Mouse (Mus musculus): Measurements from ENCODE around the gene Trove2.

The Trove2 gene

GRCm38 (mm10) chr1:143776446-143777411 lies at the start of gene Trove2, which contains the start of gene Uchl5:
Gene Trove2 (minus strand): TSS chr1:143777068.
Gene Uchl5 (plus strand): TSS chr1:143777272.
- peak; percentile 99 for DNase-seq

GRCm38 (mm10) chr1:143822677-143823076 lies 45.8 kb upstream of the Trove2 start:
- no peak for DNase-seq

- DNase-seq = no peak
These were observed 43.4 kb upstream of the Trove2 start for GRCm38 (mm10) chr1:143820096-143820877.

GRCm38 (mm10) chr1:143813676-143814360 lies 37.0 kb upstream of the Trove2 start:
- peak; percentile 86 for DNase-seq

- DNase-seq = no peak
These were observed 32.2 kb upstream of the Trove2 start for GRCm38 (mm10) chr1:143809062-143809461.

- DNase-seq = no peak
These were observed 26.7 kb upstream of the Trove2 start for GRCm38 (mm10) chr1:143803537-143803936.

GRCm38 (mm10) chr1:143788584-143789227 lies 11.8 kb upstream of the Trove2 start:
- DNase-seq = no peak

GRCm38 (mm10) chr1:143777558-143778218 lies 820 bp upstream of the Trove2 start:
- DNase-seq = no peak

- no peak for DNase-seq
These were observed 3.0 kb downstream of the Trove2 start for GRCm38 (mm10) chr1:143773909-143774308.

- DNase-seq = no peak
These were observed 3.8 kb downstream of the Trove2 start for GRCm38 (mm10) chr1:143773082-143773481.

GRCm38 (mm10) chr1:143770444-143771109 lies 6.3 kb downstream of the Trove2 start:
- DNase-seq = no peak

- no peak for DNase-seq
These were observed 10.6 kb downstream of the Trove2 start for GRCm38 (mm10) chr1:143766238-143766637.

- no peak for DNase-seq
These were observed 11.1 kb downstream of the Trove2 start for GRCm38 (mm10) chr1:143765801-143766200.

GRCm38 (mm10) chr1:143764443-143764842 lies 12.4 kb downstream of the Trove2 start:
- DNase-seq = no peak

GRCm38 (mm10) chr1:143762159-143762558 lies 14.7 kb downstream of the Trove2 start:
- no peak for DNase-seq

GRCm38 (mm10) chr1:143745871-143746270 lies 31.0 kb downstream of the Trove2 start:
- DNase-seq = no peak

GRCm38 (mm10) chr1:143742186-143742585 lies 34.7 kb downstream of the Trove2 start:
- no peak for DNase-seq

GRCm38 (mm10) chr1:143741331-143741730 lies 35.5 kb downstream of the Trove2 start:
- no peak for DNase-seq

GRCm38 (mm10) chr1:143740581-143740980 lies 36.3 kb downstream of the Trove2 start:
- DNase-seq = no peak

- DNase-seq = peak; percentile 90
These were observed 37.2 kb downstream of the Trove2 start for GRCm38 (mm10) chr1:143739361-143740350.

Data from right cerebral cortex, postnatal 14 days (tissue).